ENCODE assay signal across 25 mouse cellular contexts in genomic region chr3:5811071-5811590, GRCm38 (mm10).
DNase-seq lines count a peak whose midpoint lies in the region; ATAC-seq and TF ChIP-seq lines count a peak whose summit lies in the region.
"Had no signal": no experiment of that assay in that cellular context is flagged by ENCODE, and none has a peak within 500 bp of the region (broad histone marks: within the 10 kb centered on the region; RNA-seq: fewer than 3 reads in every experiment).

No protein-coding gene starts in this region.

- WGBS in limb, embryonic 14.5 days, result 53% methylated on average over 3 of the region's 3 CpGs
- WGBS in limb, embryonic 10.5 days, result 92% methylated on average over 3 of the region's 3 CpGs
- WGBS in liver, postnatal 0 days (ENCODE audit: insufficient replicate concordance), result 81% methylated on average over 3 of the region's 3 CpGs

- H3K27ac ChIP-seq in limb, embryonic 14.5 days (replicated peaks; ENCODE audit: low read depth, low read length), result no peak overlapping the region
- H3K27ac ChIP-seq in limb, embryonic 10.5 days, result no peak overlapping the region
- no peak overlapping the region for H3K27ac ChIP-seq in liver, postnatal 0 days (ENCODE audit: low read depth)
- H3K27ac ChIP-seq: embryonic facial prominence, embryonic 13.5 days; forebrain, embryonic 15.5 days; intestine, embryonic 15.5 days; limb, embryonic 15.5 days; liver, embryonic 15.5 days; neural tube, embryonic 12.5 days had no signal

- intact Hi-C loops in gastrocnemius, postnatal 36 days (cut with DNase I), result no loop called here

- no peak for ATAC-seq in limb, embryonic 14.5 days (ENCODE audit: low FRiP score, low read depth)
- no peak for ATAC-seq in liver, postnatal 0 days
- ATAC-seq: CD4-positive, CD25-positive, alpha-beta regulatory T cell, adult 4 months; forebrain, embryonic 15.5 days; hindbrain, embryonic 16.5 days; intestine, embryonic 15.5 days had no signal

- no peaks in the 10 kb centered on the region for H3K36me3 ChIP-seq in limb, embryonic 14.5 days (ENCODE audit: control insufficient read depth, insufficient read depth, low read length)
- H3K36me3 ChIP-seq in limb, embryonic 10.5 days, result no peaks in the 10 kb centered on the region
- H3K36me3 ChIP-seq in liver, postnatal 0 days (replicated peaks; ENCODE audit: insufficient read depth, low read length), result no peaks in the 10 kb centered on the region
- H3K36me3 ChIP-seq: embryonic facial prominence, embryonic 13.5 days; forebrain, embryonic 15.5 days; intestine, embryonic 15.5 days; limb, embryonic 15.5 days; liver, embryonic 15.5 days; neural tube, embryonic 12.5 days had no signal

- H3K4me3 ChIP-seq in limb, embryonic 14.5 days (replicated peaks; ENCODE audit: low read length), result no peak overlapping the region
- H3K4me3 ChIP-seq in limb, embryonic 10.5 days, result no peak overlapping the region
- no peak overlapping the region for H3K4me3 ChIP-seq in liver, postnatal 0 days (ENCODE audit: low read depth, low read length)
- H3K4me3 ChIP-seq: embryonic facial prominence, embryonic 13.5 days; forebrain, embryonic 15.5 days; intestine, embryonic 15.5 days; limb, embryonic 15.5 days; liver, embryonic 15.5 days; neural tube, embryonic 12.5 days had no signal

- no peak for TF ChIP-seq POLR2A in limb, embryonic 14.5 days (IDR thresholded peaks at IDR 0.05; ENCODE audit: borderline replicate concordance, extremely low read depth, insufficient read depth, insufficient read length)

- no peak overlapping the region for H3K9ac ChIP-seq in limb, embryonic 14.5 days (ENCODE audit: low read depth, low read length, severe bottlenecking)
- no peak overlapping the region for H3K9ac ChIP-seq in liver, postnatal 0 days (replicated peaks)
- H3K9ac ChIP-seq: embryonic facial prominence, embryonic 13.5 days; forebrain, embryonic 15.5 days; intestine, embryonic 15.5 days; limb, embryonic 15.5 days; liver, embryonic 15.5 days; neural tube, embryonic 12.5 days had no signal

- H3K4me2 ChIP-seq in limb, embryonic 14.5 days (replicated peaks; ENCODE audit: low read depth, low read length, severe bottlenecking), result no peak overlapping the region
- no peak overlapping the region for H3K4me2 ChIP-seq in liver, postnatal 0 days (ENCODE audit: low read depth, low read length)
- H3K4me2 ChIP-seq: embryonic facial prominence, embryonic 13.5 days; forebrain, embryonic 15.5 days; heart, embryonic 11.5 days; intestine, embryonic 15.5 days; limb, embryonic 15.5 days; liver, embryonic 15.5 days; neural tube, embryonic 12.5 days had no signal

- TF ChIP-seq EP300 in liver, postnatal 0 days (IDR thresholded peaks at IDR 0.05; ENCODE audit: low read depth), result no peak

- H3K4me1 ChIP-seq in limb, embryonic 14.5 days (ENCODE audit: control insufficient read depth, insufficient read depth, low read length), result no peaks in the 10 kb centered on the region
- no peaks in the 10 kb centered on the region for H3K4me1 ChIP-seq in limb, embryonic 10.5 days
- H3K4me1 ChIP-seq in liver, postnatal 0 days (ENCODE audit: insufficient read depth), result no peaks in the 10 kb centered on the region
- H3K4me1 ChIP-seq: embryonic facial prominence, embryonic 13.5 days; forebrain, embryonic 15.5 days; intestine, embryonic 15.5 days; limb, embryonic 15.5 days; liver, embryonic 15.5 days; neural tube, embryonic 12.5 days had no signal

- no peaks in the 10 kb centered on the region for H3K27me3 ChIP-seq in limb, embryonic 14.5 days (ENCODE audit: control insufficient read depth, insufficient read depth, low read length)
- H3K27me3 ChIP-seq in limb, embryonic 10.5 days (ENCODE audit: low read depth, poor library complexity, severe bottlenecking), result no peaks in the 10 kb centered on the region
- H3K27me3 ChIP-seq in liver, postnatal 0 days (ENCODE audit: insufficient read depth, low read length), result no peaks in the 10 kb centered on the region
- H3K27me3 ChIP-seq: embryonic facial prominence, embryonic 13.5 days; forebrain, embryonic 15.5 days; intestine, embryonic 15.5 days; limb, embryonic 15.5 days; liver, embryonic 15.5 days; neural tube, embryonic 12.5 days had no signal

- no peaks in the 10 kb centered on the region for H3K9me3 ChIP-seq in limb, embryonic 14.5 days (ENCODE audit: control insufficient read depth, low read length)
- no peaks in the 10 kb centered on the region for H3K9me3 ChIP-seq in limb, embryonic 10.5 days (replicated peaks)
- no peaks in the 10 kb centered on the region for H3K9me3 ChIP-seq in liver, postnatal 0 days (ENCODE audit: low read length)
- H3K9me3 ChIP-seq: embryonic facial prominence, embryonic 13.5 days; forebrain, embryonic 15.5 days; intestine, embryonic 15.5 days; limb, embryonic 15.5 days; liver, embryonic 15.5 days; neural tube, embryonic 12.5 days had no signal

- peak; percentile 61 to 77 for DNase-seq in adrenal gland, adult (ENCODE audit: inconsistent age in 2 of 2, low spot score in 1 of 2)
- DNase-seq in adrenal gland, postnatal 4 days (ENCODE audit: low spot score in 2 of 2), result no peak
- peak; percentile 3 for DNase-seq in limb, embryonic 14.5 days (ENCODE audit: low spot score)
- no peak for DNase-seq in limb, embryonic 10.5 days (ENCODE audit: low spot score)
- DNase-seq in adrenal gland, postnatal 10 days, result peak; percentile 48
- DNase-seq in skeletal muscle tissue, adult 2 months (ENCODE audit: low read depth, low spot score), result peak; percentile 3
- no peak for DNase-seq in gastrocnemius, postnatal 36 days
- no peak for DNase-seq in liver, postnatal 0 days
- DNase-seq: cerebellum, adult 8-10 months; kidney, postnatal 25 days; layer of hippocampus, adult 9-11 months; lung, postnatal 14 days; midbrain, embryonic 14.5 days; retina, postnatal 1 day; right cerebral cortex, postnatal 25 days; thymus, postnatal 14 days had no signal

- no peak for TF ChIP-seq CTCF in liver, postnatal 0 days (IDR thresholded peaks at IDR 0.05; ENCODE audit: low read depth)

Comparison
In these comparisons a context has a peak if more than half of its experiments do, and no peak if none do; other contexts are left out.
1. DNase-seq: peak in adrenal gland, adult (2 of 2), limb, embryonic 14.5 days (single experiment), adrenal gland, postnatal 10 days (single experiment) and skeletal muscle tissue, adult 2 months (single experiment); none in adrenal gland, postnatal 4 days (0 of 2), limb, embryonic 10.5 days (single experiment), gastrocnemius, postnatal 36 days (0 of 2) and liver, postnatal 0 days (single experiment).